Mouse (Mus musculus) spleen, adult 2 months (tissue): Measurements from ENCODE around the gene Olfr193.

Experiments used
- CTCF ChIP-seq: fragments of 200-500 bp; IDR thresholded peaks from 2 replicates; pipeline ENCODE4 v1.5.1; 2011; ENCODE audit warnings: mild to moderate bottlenecking, inconsistent platforms; ENCODE audit not compliant: insufficient read depth, insufficient read length, insufficient replicate concordance; ENCODE audit errors: extremely low read depth
- POLR2A ChIP-seq: fragments of 200-500 bp; IDR thresholded peaks from 2 replicates; pipeline ENCODE4 v1.6.1; 2011; ENCODE audit warnings: low read depth, low read length, inconsistent platforms

DNA sequence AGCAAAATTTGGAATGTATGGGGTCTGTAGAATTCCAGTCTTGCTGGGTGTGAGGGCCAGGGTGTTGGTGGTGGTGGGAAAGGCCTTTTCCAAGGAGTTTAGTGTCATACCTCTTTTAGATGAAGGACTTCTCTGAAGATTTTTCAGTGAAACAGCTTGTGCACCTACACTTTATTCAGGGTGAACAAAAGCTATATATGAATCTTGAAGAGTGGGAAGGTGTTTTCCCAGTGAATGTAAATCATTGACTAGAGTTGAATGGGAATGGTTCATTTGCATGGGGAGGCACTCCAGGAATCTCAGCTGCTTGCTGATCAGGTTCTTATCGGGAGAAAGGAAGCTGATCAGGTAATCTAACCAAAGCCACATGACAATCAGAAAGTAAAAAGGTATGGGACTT, 19.1 kb upstream of the Olfr193 start:
- no peak for TF ChIP-seq CTCF
- TF ChIP-seq POLR2A: no peak
